Mouse (Mus musculus) embryo, embryonic 11.5 days (tissue): ENCODE results near the gene Senp3.
A peak's percentile ranks its signal among the peaks of the same experiment; 100 is the strongest.
"Not testable (repeated sequence)": the region's sequence is repeated elsewhere in the genome, so short reads cannot be mapped to it uniquely, and the experiment has no call there.

Experiments used
- DNase-seq: peaks from one replicate; pipeline ENCODE4 v3.0.0-alpha.2; 2012; ENCODE audit warnings: low read depth, low spot score

Senp3 gene

DNA sequence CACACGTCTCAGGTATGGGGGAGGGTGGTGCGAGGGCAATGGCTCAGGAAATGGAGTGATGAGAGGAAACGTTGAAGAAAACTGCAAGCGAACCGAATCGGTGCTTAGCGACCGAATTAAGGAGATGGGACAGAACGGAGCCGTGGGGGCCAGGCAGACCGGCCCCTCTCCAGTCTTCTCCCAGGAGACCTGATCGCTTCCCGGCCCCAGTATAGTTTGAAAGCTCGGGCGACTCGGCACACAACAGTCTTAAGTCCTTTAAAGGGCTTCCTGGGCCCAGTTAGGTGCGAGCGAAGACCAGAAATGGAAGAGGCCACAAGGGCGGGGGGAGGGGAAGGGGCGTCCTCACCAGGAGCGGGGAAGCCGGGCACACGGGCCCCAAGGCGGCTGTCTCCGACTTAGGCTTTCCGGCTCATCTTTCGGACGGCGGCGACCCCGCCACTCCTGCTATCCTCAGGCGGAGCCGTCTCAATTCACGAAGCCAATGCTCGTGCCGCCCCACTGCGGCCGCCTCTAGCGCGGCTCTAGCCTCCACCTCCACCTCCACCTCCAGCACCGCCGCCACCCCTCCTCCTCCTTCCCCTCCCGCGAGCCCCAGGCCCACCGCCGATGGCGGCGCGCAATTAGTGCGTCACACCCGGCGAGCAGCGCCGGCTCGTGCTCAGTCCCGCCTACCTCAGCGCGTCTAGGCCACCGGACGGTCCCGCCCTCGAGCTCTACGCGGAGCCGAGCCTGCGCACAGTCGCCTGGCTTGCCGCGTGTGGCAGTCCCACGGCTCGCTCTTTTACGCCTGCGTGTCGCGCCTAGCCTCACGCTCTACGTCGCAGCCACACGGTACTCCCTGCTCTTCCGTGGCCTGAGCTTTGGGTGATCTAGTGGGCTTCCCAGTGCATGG lies at the start of gene Senp3:
Gene Senp3 (minus strand): TSS at position 771 of the 895 bp plus-strand sequence.
- DNase-seq: peak; percentile 94

DNA sequence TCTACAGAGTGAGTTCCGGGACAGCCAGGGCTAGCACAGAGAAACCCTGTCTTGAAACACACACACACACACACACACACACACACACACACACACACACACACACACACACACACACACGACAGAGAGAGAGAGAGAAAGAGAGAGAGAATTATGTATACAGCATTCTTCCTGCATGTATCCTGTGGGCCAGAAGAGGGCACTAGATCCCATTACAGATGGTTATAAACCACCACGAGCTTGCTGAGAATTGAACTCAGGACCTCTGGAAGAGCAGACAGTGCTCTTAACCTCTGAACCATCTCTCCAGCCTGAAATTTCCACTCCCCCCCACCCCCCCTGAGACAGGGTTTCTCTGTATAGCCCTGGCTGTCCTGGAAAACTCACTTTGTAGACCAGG lies 49.5 kb upstream of the Senp3 start:
- not testable (repeated sequence) for DNase-seq

DNA sequence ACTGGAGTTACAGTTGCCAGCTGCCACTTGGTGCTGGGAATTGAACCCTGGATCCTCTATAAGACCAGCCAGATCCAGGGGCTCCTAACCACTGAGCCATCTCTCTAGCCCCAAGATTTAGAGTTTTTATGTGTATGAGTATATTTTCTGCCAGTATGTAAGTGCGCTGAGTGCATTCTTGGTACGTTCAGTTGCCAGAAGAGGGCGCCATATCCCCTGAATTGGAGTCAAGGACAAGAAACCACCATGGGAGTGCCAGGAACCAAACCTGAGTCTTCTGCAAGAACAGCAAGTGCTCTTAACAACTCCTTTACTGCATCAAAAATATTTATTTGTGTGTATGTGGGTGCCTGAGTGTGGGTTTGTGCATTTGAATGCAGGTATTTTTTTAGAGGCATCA lies 47.2 kb upstream of the Senp3 start:
- no peak for DNase-seq

DNA sequence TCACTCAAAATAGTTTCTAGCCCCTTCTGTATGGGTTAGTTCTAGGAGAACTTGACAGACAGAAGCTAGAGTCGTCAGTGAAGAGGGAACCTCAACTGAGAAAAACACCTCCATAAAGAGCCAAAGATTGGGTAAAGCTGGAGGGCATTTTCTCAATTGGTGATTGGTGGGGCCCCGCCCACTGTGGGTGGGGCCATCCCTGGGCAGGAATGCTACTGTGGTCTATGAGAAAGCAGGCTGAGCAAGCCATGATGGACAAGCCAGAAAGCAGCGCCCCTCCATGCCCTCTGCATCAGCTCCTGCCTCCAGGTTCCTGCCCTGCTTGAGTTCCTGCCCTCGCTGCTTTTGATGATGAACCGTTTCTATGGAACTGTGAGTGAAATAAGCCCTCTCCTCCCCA lies 44.1 kb upstream of the Senp3 start:
- no peak for DNase-seq

- no peak for DNase-seq
Measured at GRCm38 (mm10) chr11:69723074-69723473, 41.2 kb upstream of the Senp3 start.

DNA sequence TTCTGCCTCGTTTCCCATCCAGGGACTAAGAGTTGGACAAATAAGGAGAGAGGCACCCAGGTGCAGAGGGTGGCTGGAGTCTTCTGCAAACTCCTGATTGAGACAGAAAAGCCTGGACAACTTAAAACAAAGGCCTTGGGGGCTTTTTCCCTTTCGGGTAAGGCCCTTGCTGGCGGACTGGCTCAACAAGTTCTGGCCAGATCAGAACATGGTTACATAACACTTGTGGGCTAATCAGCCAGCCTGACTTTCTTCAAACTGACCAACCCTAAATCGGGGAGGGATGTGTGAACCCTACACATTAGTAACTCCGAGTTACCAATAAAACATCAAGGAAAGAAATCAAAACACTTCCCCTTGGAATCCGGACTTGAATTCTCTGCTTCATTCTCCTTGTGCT lies 39.0 kb upstream of the Senp3 start:
- DNase-seq: no peak

DNA sequence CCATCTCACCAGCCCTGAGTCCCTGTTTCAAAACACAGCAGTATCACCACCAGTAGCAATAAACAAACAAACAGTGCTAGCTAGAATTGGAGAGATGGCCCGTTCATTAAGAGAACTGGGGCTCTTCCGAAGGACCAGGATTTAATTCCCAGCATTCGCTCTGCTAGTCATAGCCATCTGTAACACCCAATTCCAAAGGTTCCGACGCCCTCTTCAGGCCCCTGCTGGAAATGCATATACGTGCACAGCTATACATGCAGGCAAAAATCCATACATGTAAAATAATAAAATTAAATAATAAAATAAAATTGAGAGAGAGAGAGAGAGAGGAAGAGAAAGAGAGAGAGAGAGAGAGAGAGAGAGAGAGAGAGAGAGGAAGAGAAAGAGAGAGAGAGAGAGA lies 37.5 kb upstream of the Senp3 start:
- DNase-seq: no peak

- no peak for DNase-seq
Measured at GRCm38 (mm10) chr11:69718661-69719060, 36.8 kb upstream of the Senp3 start.

GRCm38 (mm10) chr11:69716953-69717352 lies 35.1 kb upstream of the Senp3 start:
- DNase-seq: no peak

DNA sequence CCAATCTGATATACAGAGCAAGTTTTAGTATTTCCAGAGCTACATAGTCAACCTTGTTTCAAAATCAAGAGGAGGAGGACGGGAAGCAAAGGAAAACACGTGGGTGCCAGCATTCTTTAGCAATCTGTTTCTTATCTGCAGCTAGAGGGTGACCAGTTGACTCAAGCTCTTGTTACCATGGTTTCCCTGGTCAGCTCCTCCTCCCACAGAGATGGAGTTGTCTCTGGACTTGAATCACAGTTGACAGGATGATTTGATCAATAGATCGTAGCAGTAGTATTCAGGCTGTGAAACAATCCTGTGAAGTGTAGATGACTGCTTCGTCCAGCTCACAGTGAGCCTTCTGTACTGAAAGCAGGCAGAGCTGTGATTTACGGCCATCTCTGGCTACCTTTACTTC lies 34.0 kb upstream of the Senp3 start:
- no peak for DNase-seq

DNA sequence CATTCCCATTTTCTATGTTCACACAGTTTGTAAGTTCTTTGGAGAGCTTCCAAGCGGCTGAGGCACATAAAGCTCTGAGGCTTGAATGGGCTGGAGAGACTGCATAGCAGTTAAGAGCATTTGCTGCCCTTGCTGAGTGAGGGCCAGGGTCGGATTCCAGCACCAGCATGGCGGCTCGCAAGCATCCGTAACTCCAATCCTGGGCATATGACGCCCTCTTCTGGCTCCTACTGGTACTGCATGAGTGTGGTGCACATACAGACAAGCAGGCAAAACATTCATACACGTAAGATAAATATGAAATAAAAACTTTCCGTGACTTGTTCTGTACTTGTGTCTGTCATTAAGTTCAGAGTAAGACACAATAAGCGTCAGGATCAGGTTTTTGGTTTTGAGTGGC lies 33.6 kb upstream of the Senp3 start:
- no peak for DNase-seq

- no peak for DNase-seq
Measured at GRCm38 (mm10) chr11:69714636-69715329, 32.9 kb upstream of the Senp3 start.

GRCm38 (mm10) chr11:69712954-69713672 lies 31.2 kb upstream of the Senp3 start:
- no peak for DNase-seq

GRCm38 (mm10) chr11:69711082-69711481 lies 29.2 kb upstream of the Senp3 start:
- no peak for DNase-seq

DNA sequence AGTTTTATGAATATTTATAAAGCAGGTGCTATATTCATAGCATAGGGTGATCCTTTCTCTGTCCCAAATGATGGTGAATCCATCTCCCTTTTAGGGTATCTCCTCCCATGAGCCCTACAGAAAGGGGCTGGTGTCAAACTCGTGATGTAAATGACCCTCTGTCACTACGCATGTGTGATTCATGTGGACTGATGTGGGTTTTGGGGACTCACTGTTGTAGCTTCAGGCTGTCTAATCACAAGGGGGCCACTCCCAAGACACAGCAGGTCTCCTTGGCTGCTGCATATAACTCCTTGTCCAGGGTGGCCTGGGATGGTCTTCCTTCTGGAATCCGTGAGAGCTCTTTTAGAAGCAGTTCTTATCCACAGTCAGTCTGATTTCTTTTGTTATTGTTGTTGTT lies 28.6 kb upstream of the Senp3 start:
- no peak for DNase-seq

DNA sequence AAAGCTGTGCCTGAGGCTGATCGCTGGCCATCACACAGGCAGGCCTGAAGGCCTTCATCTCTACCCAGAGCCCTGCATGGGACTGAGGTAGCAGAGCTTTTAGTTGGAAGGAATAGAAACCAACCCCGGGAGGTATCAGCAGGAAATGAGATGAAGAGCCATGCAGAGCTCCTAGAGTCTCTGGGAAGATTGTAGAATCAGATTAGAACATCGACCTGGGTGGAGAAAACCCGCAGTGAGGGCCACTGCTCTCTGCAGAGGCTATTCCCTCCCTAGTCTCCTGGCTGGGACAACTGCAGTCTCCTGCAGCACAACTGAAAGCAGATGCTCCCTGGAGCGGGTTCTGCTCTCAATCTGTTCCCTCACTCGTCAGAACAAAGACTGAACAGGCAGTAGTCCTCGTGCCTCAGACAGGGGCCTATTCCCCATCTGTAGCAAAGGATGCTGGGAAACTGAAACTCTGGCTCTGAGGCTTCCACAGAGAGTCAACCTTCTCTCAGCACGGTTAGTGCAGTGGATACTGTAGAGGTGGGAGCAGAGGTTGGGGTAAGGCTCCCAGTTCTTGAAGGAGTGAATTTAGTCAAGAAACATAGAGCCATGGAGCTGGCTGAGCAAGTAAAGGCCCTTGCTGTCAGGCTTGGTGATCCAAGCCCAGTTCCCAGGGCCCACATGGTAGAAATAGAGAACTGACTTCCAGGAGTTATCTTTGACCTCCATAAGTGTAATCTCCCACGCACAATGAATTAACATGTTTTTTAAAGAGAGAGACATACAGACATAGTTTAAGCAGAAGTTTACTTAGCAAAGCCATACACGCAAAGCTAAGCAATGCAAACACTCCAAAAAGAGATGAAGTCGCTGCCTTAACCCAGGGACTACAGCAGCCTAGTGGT lies 27.9 kb upstream of the Senp3 start:
- DNase-seq: no peak

GRCm38 (mm10) chr11:69708614-69709265 lies 26.9 kb upstream of the Senp3 start:
- DNase-seq: no peak

- DNase-seq: no peak
Measured at GRCm38 (mm10) chr11:69707873-69708381, 26.0 kb upstream of the Senp3 start.

DNA sequence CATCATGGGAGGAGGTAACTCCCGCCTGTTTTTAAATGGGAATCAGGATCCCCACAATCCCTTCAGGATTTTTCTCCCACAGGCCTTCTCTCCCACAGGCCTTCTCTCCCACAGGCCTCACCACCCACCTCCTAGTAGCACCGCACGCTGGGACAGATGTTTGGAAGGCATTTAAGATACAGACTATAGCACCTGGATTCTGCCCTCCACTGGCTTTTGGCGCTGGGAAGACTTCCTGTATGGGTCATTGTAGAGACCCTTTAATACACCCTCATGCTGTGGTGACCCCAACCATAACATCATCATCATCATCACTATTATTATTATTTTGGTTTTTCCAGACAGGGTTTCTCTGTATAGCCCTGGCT lies 25.6 kb upstream of the Senp3 start:
- no peak for DNase-seq

GRCm38 (mm10) chr11:69706775-69707479 lies 25.0 kb upstream of the Senp3 start:
- no peak for DNase-seq
